Mouse (Mus musculus) stomach, embryonic 14.5 days (tissue): ENCODE results near the gene Ccnd1. TPM values are rescaled to one million over a fixed set of nuclear protein-coding genes. Genes with fewer than 3 reads are reported as not detected.

Experiments used
- ATAC-seq: fragments of 200-750 bp; cut with Nextera tagmentation; 2 replicates; pipeline ENCODE4 v1.8.0; 2017; ENCODE audit warnings: low read depth, moderate TSS enrichment; ENCODE audit not compliant: insufficient number of reproducible peaks, insufficient read depth, low FRiP score
- H3K27ac ChIP-seq: fragments of 300-500 bp; sonication (generic); 2 replicates; pipeline ENCODE4 v1.5.1; 2014; ENCODE audit warnings: mild to moderate bottlenecking, low read length, moderate library complexity, mixed read lengths
- H3K27me3 ChIP-seq: fragments of 300-500 bp; sonication (generic); 2 replicates; pipeline ENCODE4 v1.6.1; 2014; ENCODE audit warnings: low read length, control low read depth, mixed read lengths; ENCODE audit not compliant: control insufficient read depth, insufficient read depth
- H3K36me3 ChIP-seq: fragments of 300-500 bp; sonication (generic); 2 replicates; pipeline ENCODE4 v1.6.1; 2014; ENCODE audit warnings: mild to moderate bottlenecking, control low read depth, low read length, moderate library complexity, mixed read lengths; ENCODE audit not compliant: control insufficient read depth, insufficient read depth
- H3K4me1 ChIP-seq: fragments of 300-500 bp; sonication (generic); 2 replicates; pipeline ENCODE4 v1.6.1; 2014; ENCODE audit warnings: low read length, control low read depth, mixed read lengths; ENCODE audit not compliant: control insufficient read depth, insufficient read depth
- H3K4me2 ChIP-seq: fragments of 300-500 bp; sonication (generic); replicated peaks from 2 replicates; pipeline ENCODE4 v1.6.1; 2014; ENCODE audit warnings: low read depth, low read length, control low read depth
- H3K4me3 ChIP-seq: fragments of 300-500 bp; sonication (generic); 2 replicates; pipeline ENCODE4 v1.5.1; 2014; ENCODE audit warnings: low read depth, low read length, control low read depth
- H3K9ac ChIP-seq: fragments of 300-500 bp; sonication (generic); replicated peaks from 2 replicates; pipeline ENCODE4 v1.6.1; 2014; ENCODE audit warnings: low read depth, mild to moderate bottlenecking, control low read depth, low read length, moderate library complexity, mixed read lengths
- H3K9me3 ChIP-seq: fragments of 300-500 bp; sonication (generic); 2 replicates; pipeline ENCODE4 v1.6.1; 2016; ENCODE audit warnings: low read depth, low read length, control low read depth; ENCODE audit not compliant: control insufficient read depth
- WGBS: fragments of 180-500 bp; shearing (Covaris S2); extraction: QIAGEN DNeasy Blood & Tissue Kit; methylation state at CpG from one replicate; pipeline ENCODE4 v1.1.7; 2014; 5-methylcytosine and 5-hydroxymethylcytosine counted together
- polyA plus RNA-seq: library from polyadenylated mRNA; unstranded; fragments of >200 nt; fragmentation: Nextera tagmentation; extraction: Ambion mirVana; gene quantifications from 2 replicates; pipeline ENCODE4 v1.2.1, GENCODE M21; 2014

Gene Ccnd1
- polyA plus RNA-seq, 1 experiment from 2014 or later: 82.9 TPM

DNA sequence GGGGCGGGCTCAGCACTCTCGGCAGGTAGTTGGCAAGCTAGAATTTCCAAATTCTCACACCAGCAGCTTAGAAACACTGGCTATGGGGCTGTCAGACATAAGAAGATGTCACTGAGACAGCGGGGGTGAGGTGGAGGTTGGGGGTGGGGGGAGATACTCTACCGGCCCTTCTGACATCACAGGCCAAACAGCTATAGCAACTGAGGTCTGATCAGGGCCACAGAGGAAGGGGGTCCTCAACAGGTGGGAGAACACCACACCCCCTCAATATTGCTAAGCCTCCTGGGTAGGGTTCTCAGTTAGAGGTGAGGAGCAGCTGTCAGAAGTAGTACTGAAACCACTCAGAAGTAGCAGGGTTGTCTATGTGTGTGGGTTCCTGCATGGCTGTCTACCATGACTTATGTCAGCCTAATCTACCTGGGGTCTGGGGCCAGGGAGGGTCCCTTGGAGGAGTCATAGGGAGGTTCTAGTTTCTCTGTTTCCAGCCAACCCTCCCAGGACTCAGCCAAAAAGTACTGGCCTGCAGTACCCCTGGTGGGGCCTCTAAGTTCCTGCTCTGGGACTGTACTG lies 3.3 kb downstream of the Ccnd1 start:
- peaks cover 11% of the 10 kb centered on the region; the same call in 1 of the 2 replicates for H3K4me1 ChIP-seq
- no peak overlapping the region for H3K9ac ChIP-seq
- H3K4me2 ChIP-seq: no peak overlapping the region
- 93% methylated on average over 4 of the region's 4 CpGs for WGBS
- peaks cover 3% of the 10 kb centered on the region; the same call in 1 of the 2 replicates for H3K27me3 ChIP-seq
- H3K9me3 ChIP-seq: no peaks in the 10 kb centered on the region
- no peak overlapping the region for H3K4me3 ChIP-seq
- no peak for ATAC-seq
- H3K36me3 ChIP-seq: peaks cover 28% of the 10 kb centered on the region
- no peak overlapping the region for H3K27ac ChIP-seq

DNA sequence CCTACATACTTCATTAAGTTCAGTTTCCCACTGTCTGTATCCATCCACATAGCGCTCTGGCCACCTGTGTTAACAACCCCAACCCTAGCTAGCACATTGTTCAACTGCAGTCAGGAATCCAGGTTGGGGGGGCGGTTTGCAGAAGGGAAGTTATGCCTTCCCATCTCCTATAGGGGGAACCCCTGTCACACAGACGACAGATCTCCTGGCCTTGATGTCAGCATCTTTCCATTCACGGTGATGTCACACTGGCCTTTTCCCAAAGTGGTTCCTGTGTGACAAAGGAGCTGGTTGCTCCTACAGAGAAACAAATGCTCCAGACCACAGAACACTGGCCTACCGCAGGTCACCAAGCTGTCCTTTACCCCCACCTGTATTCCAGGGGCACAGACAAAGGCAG lies 4.2 kb downstream of the Ccnd1 start:
- Histone ChIP-seq H3K36me3 (peaks cover 28% of the 10 kb centered on the region), H3K9ac (no peak overlapping the region), H3K27ac (no peak overlapping the region)

GRCm38 (mm10) chr7:144934901-144935300 lies 4.8 kb downstream of the Ccnd1 start:
- H3K4me3 ChIP-seq: no peak overlapping the region
- H3K4me2 ChIP-seq: no peak overlapping the region
- H3K4me1 ChIP-seq: peaks cover 5% of the 10 kb centered on the region; the same call in 1 of the 2 replicates
- no peak for ATAC-seq
- H3K9ac ChIP-seq: no peak overlapping the region
- no peaks in the 10 kb centered on the region for H3K9me3 ChIP-seq
- H3K36me3 ChIP-seq: peaks cover 28% of the 10 kb centered on the region
- H3K27me3 ChIP-seq: peaks cover 3% of the 10 kb centered on the region; the same call in 1 of the 2 replicates
- no peak overlapping the region for H3K27ac ChIP-seq
- 61% methylated on average over 5 of the region's 5 CpGs for whole genome bisulfite sequencing

More for the DNA sequence above, 4.2 kb downstream of the Ccnd1 start:
- peaks cover 3% of the 10 kb centered on the region; the same call in 1 of the 2 replicates for H3K27me3 ChIP-seq
- no peaks in the 10 kb centered on the region for H3K9me3 ChIP-seq
- no peak for ATAC-seq
- no peak overlapping the region for H3K4me2 ChIP-seq
- 55% methylated on average over 5 of the region's 5 CpGs for WGBS
- no peak overlapping the region for H3K4me3 ChIP-seq
- H3K4me1 ChIP-seq: peaks cover 11% of the 10 kb centered on the region; the same call in 1 of the 2 replicates

- Histone ChIP-seq H3K4me1 (0 out of 2 replicates have a peak, but pooled peaks cover 4% of the 10 kb centered on the region), H3K27me3 (peaks cover 3% of the 10 kb centered on the region; the same call in 1 of the 2 replicates), H3K9me3 (no peaks in the 10 kb centered on the region), H3K27ac (no peak overlapping the region), H3K9ac (no peak overlapping the region), H3K36me3 (peaks cover 28% of the 10 kb centered on the region), H3K4me3 (no peak overlapping the region), H3K4me2 (no peak overlapping the region)
- 90% methylated on average over 8 of the region's 8 CpGs for WGBS
- ATAC-seq: no peak
Observed at GRCm38 (mm10) chr7:144933796-144934195, 5.9 kb downstream of the Ccnd1 start.

GRCm38 (mm10) chr7:144933336-144933735 lies 6.4 kb downstream of the Ccnd1 start:
- Histone ChIP-seq H3K4me3 (no peak overlapping the region), H3K9me3 (no peaks in the 10 kb centered on the region), H3K4me1 (0 out of 2 replicates have a peak, but pooled peaks cover 4% of the 10 kb centered on the region), H3K9ac (no peak overlapping the region), H3K27me3 (no peaks in the 10 kb centered on the region), H3K36me3 (peaks cover 28% of the 10 kb centered on the region), H3K4me2 (no peak overlapping the region), H3K27ac (no peak overlapping the region)
- WGBS: 84% methylated on average over 3 of the region's 3 CpGs
- no peak for ATAC-seq

GRCm38 (mm10) chr7:144932389-144932937 lies 7.3 kb downstream of the Ccnd1 start:
- Histone ChIP-seq H3K36me3 (peaks cover 28% of the 10 kb centered on the region), H3K27ac (no peak overlapping the region), H3K4me2 (no peak overlapping the region), H3K9me3 (no peaks in the 10 kb centered on the region), H3K9ac (no peak overlapping the region), H3K4me3 (no peak overlapping the region), H3K4me1 (0 out of 2 replicates have a peak, but pooled peaks cover 4% of the 10 kb centered on the region), H3K27me3 (no peaks in the 10 kb centered on the region)
- no peak for ATAC-seq
- 70% methylated on average over 18 of the region's 18 CpGs for WGBS

GRCm38 (mm10) chr7:144931778-144932177 lies 7.9 kb downstream of the Ccnd1 start:
- Histone ChIP-seq H3K9ac (no peak overlapping the region), H3K4me1 (0 out of 2 replicates have a peak, but pooled peaks cover under 1% of the 10 kb centered on the region), H3K4me3 (no peak overlapping the region), H3K4me2 (no peak overlapping the region), H3K27me3 (no peaks in the 10 kb centered on the region), H3K27ac (no peak overlapping the region), H3K9me3 (no peaks in the 10 kb centered on the region), H3K36me3 (peaks cover 24% of the 10 kb centered on the region)
- 25% methylated on average over 3 of the region's 3 CpGs for WGBS
- ATAC-seq: no peak

- no peak for ATAC-seq
- Histone ChIP-seq H3K27ac (no peak overlapping the region), H3K4me1 (no peaks in the 10 kb centered on the region), H3K4me3 (no peak overlapping the region), H3K9ac (no peak overlapping the region), H3K4me2 (no peak overlapping the region), H3K27me3 (no peaks in the 10 kb centered on the region), H3K9me3 (no peaks in the 10 kb centered on the region), H3K36me3 (peaks cover 17% of the 10 kb centered on the region)
- WGBS: 65% methylated on average over 5 of the region's 5 CpGs
Observed at GRCm38 (mm10) chr7:144929931-144930330, 9.8 kb downstream of the Ccnd1 start.
